Comparison of ENCODE assay signal across 8 mouse cellular contexts in the genomic region with DNA sequence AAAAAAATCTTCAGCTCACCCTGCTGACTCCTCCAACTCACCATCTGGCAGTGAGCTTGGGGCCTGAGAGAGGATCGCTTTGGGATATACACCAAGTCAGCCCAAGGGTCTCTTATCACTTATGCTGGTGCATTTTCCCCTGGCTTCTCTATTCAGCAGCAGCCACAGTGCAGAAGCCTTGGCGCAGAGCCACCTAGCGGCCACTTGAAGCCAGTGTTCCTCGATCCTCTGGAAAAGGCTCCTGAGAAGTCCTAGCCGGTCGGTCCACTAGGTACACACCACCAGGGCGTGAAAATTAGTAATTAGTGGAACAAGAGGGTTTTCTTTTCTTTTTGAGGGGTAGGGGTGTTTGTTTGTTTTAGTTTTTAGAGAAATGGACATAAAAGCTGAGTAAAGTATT. TPM values are rescaled to one million over a fixed set of nuclear protein-coding genes. Genes with fewer than 3 reads are reported as not detected.
DNase-seq lines count a peak whose midpoint lies in the region; ATAC-seq and TF ChIP-seq lines count a peak whose summit lies in the region.

No protein-coding gene starts in this region.

- WGBS in heart, adult 2 months, result 4% methylated on average over 7 of the region's 7 CpGs
- WGBS in heart, embryonic 12.5 days, result 6% methylated on average over 7 of the region's 7 CpGs
- 4% methylated on average over 7 of the region's 7 CpGs for WGBS in heart, embryonic 10.5 days
- WGBS in kidney, postnatal 0 days, result 4% methylated on average over 7 of the region's 7 CpGs
- 7% methylated on average over 7 of the region's 7 CpGs for WGBS in neural tube, embryonic 13.5 days

- H3K9me3 ChIP-seq in heart, embryonic 12.5 days (replicated peaks), result no peaks in the 10 kb centered on the region
- no peaks in the 10 kb centered on the region for H3K9me3 ChIP-seq in heart, embryonic 10.5 days
- no peaks in the 10 kb centered on the region for H3K9me3 ChIP-seq in kidney, postnatal 0 days (replicated peaks; ENCODE audit: low read length)
- H3K9me3 ChIP-seq in neural tube, embryonic 13.5 days, result no peaks in the 10 kb centered on the region

- no peaks in the 10 kb centered on the region for H3K36me3 ChIP-seq in heart, adult 2 months (ENCODE audit: control insufficient read depth, insufficient read depth, low read length)
- H3K36me3 ChIP-seq in heart, embryonic 12.5 days, result no peaks in the 10 kb centered on the region
- H3K36me3 ChIP-seq in heart, embryonic 10.5 days, result no peaks in the 10 kb centered on the region
- no peaks in the 10 kb centered on the region for H3K36me3 ChIP-seq in kidney, postnatal 0 days (ENCODE audit: insufficient read depth, low read length)
- H3K36me3 ChIP-seq in neural tube, embryonic 13.5 days, result no peaks in the 10 kb centered on the region

- peak; percentile 86 for TF ChIP-seq CTCF in heart, adult 2 months (IDR thresholded peaks at IDR 0.05)
- peak; percentile 87 for TF ChIP-seq CTCF in kidney, postnatal 0 days (IDR thresholded peaks at IDR 0.05; ENCODE audit: low read depth)

- no peaks in the 10 kb centered on the region for H3K79me2 ChIP-seq in heart, adult 2 months (replicated peaks; ENCODE audit: control insufficient read depth, insufficient read depth, low read length)

- no peak overlapping the region for H3K27ac ChIP-seq in heart, adult 2 months
- H3K27ac ChIP-seq in heart, embryonic 12.5 days (ENCODE audit: poor library complexity, severe bottlenecking), result no peak overlapping the region
- H3K27ac ChIP-seq in heart, embryonic 10.5 days, result no peak overlapping the region
- H3K27ac ChIP-seq in kidney, postnatal 0 days, result no peak overlapping the region
- no peak overlapping the region for H3K27ac ChIP-seq in neural tube, embryonic 13.5 days (replicated peaks)

- intact Hi-C loops in heart, adult 2 months (cut with DNase I), result no loop called here

- TF ChIP-seq POLR2A in heart, adult 2 months (IDR thresholded peaks at IDR 0.05; ENCODE audit: insufficient read depth, low read depth, low read length), result no peak

- H3K9ac ChIP-seq in heart, adult 2 months (ENCODE audit: low read depth, low read length), result no peak overlapping the region
- H3K9ac ChIP-seq in heart, embryonic 12.5 days, result no peak overlapping the region
- H3K9ac ChIP-seq in kidney, postnatal 0 days (ENCODE audit: low read depth, low read length), result no peak overlapping the region
- H3K9ac ChIP-seq in neural tube, embryonic 13.5 days, result no peak overlapping the region

- no peaks in the 10 kb centered on the region for H3K27me3 ChIP-seq in heart, adult 2 months (ENCODE audit: control insufficient read depth, insufficient read depth, low read length)
- no peaks in the 10 kb centered on the region; the same call in 1 of the 2 replicates for H3K27me3 ChIP-seq in heart, embryonic 12.5 days (replicated peaks)
- no peaks in the 10 kb centered on the region for H3K27me3 ChIP-seq in heart, embryonic 10.5 days (ENCODE audit: insufficient read depth, poor library complexity, severe bottlenecking)
- no peaks in the 10 kb centered on the region for H3K27me3 ChIP-seq in kidney, postnatal 0 days (ENCODE audit: insufficient read depth, low read length)
- H3K27me3 ChIP-seq in neural tube, embryonic 13.5 days, result no peaks in the 10 kb centered on the region

- no peak overlapping the region for H3K4me2 ChIP-seq in heart, embryonic 12.5 days
- no peak overlapping the region for H3K4me2 ChIP-seq in kidney, postnatal 0 days (ENCODE audit: low read length)
- no peak overlapping the region for H3K4me2 ChIP-seq in neural tube, embryonic 13.5 days

- no peak for TF ChIP-seq EP300 in heart, adult 2 months (IDR thresholded peaks at IDR 0.05; ENCODE audit: insufficient read depth, low read depth, low read length)

- H3K4me1 ChIP-seq in heart, adult 2 months (ENCODE audit: control insufficient read depth, insufficient read depth, low read length), result no peaks in the 10 kb centered on the region
- no peaks in the 10 kb centered on the region for H3K4me1 ChIP-seq in heart, embryonic 12.5 days (replicated peaks)
- H3K4me1 ChIP-seq in heart, embryonic 10.5 days, result no peaks in the 10 kb centered on the region
- H3K4me1 ChIP-seq in kidney, postnatal 0 days (replicated peaks; ENCODE audit: insufficient read depth, low read length), result no peaks in the 10 kb centered on the region
- no peaks in the 10 kb centered on the region for H3K4me1 ChIP-seq in neural tube, embryonic 13.5 days (replicated peaks)

- no peak overlapping the region for H3K4me3 ChIP-seq in heart, adult 2 months
- no peak overlapping the region for H3K4me3 ChIP-seq in heart, embryonic 12.5 days
- H3K4me3 ChIP-seq in heart, embryonic 10.5 days, result no peak overlapping the region
- no peak overlapping the region for H3K4me3 ChIP-seq in kidney, postnatal 0 days (replicated peaks; ENCODE audit: low read depth, low read length)
- no peak overlapping the region for H3K4me3 ChIP-seq in neural tube, embryonic 13.5 days

- no peak; the same call in 1 of the 2 replicates for ATAC-seq in heart, embryonic 12.5 days (ENCODE audit: insufficient number of reproducible peaks, low FRiP score)
- peak; percentile 80 for ATAC-seq in kidney, postnatal 0 days (replicated peaks; ENCODE audit: low FRiP score, low read depth)
- ATAC-seq in neural tube, embryonic 13.5 days (ENCODE audit: low read depth), result peak; percentile 91

- DNase-seq in heart, adult 2 months, result peak; percentile 18 to 42
- peak; percentile 53 for DNase-seq in embryo, embryonic 11.5 days (ENCODE audit: low read depth, low spot score)
- peak; percentile 81 for DNase-seq in heart, embryonic 10.5 days (ENCODE audit: low spot score)
- peak; percentile 84 for DNase-seq in kidney, postnatal 0 days (ENCODE audit: low spot score)
- peak; percentile 59 for DNase-seq in liver
- DNase-seq in thymus, postnatal 25 days, result peak; percentile 4

RNA-seq across cellular contexts. Expression of a gene that starts 6.7 kb away (rescaled TPM):
- total RNA-seq in heart, adult 2 months (2021), result not detected
- not detected in 2 replicates for polyA plus RNA-seq in heart, adult 2 months (2012; rRNA removed)
- not detected in 2 replicates for polyA plus RNA-seq in heart, embryonic 12.5 days (2016; fragmentation: Nextera tagmentation; extraction: Ambion mirVana)
- polyA plus RNA-seq in heart, embryonic 10.5 days (2016; fragmentation: Nextera tagmentation; extraction: Ambion mirVana), result not detected in 2 replicates
- not detected in 2 replicates for polyA plus RNA-seq in kidney, postnatal 0 days (2015; fragmentation: Nextera tagmentation; extraction: Ambion mirVana)
- polyA plus RNA-seq in neural tube, embryonic 13.5 days (2015; fragmentation: Nextera tagmentation; extraction: Ambion mirVana), result 0.46 TPM in 1 of 2 replicates, not detected in the other

RNA-seq across cellular contexts. Expression of a gene that starts 16.8 kb away (rescaled TPM):
- not detected for total RNA-seq in heart, adult 2 months (2021)
- polyA plus RNA-seq in heart, adult 2 months (2012; rRNA removed), result not detected in 2 replicates
- polyA plus RNA-seq in heart, embryonic 12.5 days (2016; fragmentation: Nextera tagmentation; extraction: Ambion mirVana), result not detected in 2 replicates
- polyA plus RNA-seq in heart, embryonic 10.5 days (2016; fragmentation: Nextera tagmentation; extraction: Ambion mirVana), result not detected in 2 replicates
- 0.45 and 0.52 TPM in 2 replicates for polyA plus RNA-seq in kidney, postnatal 0 days (2015; fragmentation: Nextera tagmentation; extraction: Ambion mirVana)
- polyA plus RNA-seq in neural tube, embryonic 13.5 days (2015; fragmentation: Nextera tagmentation; extraction: Ambion mirVana), result 0.59 TPM in 1 of 2 replicates, not detected in the other

RNA-seq across cellular contexts. Expression of a gene that starts 20.2 kb away (rescaled TPM):
- not detected for total RNA-seq in heart, adult 2 months (2021)
- polyA plus RNA-seq in heart, adult 2 months (2012; rRNA removed), result not detected in 2 replicates
- not detected in 2 replicates for polyA plus RNA-seq in heart, embryonic 12.5 days (2016; fragmentation: Nextera tagmentation; extraction: Ambion mirVana)
- polyA plus RNA-seq in heart, embryonic 10.5 days (2016; fragmentation: Nextera tagmentation; extraction: Ambion mirVana), result not detected in 2 replicates
- polyA plus RNA-seq in kidney, postnatal 0 days (2015; fragmentation: Nextera tagmentation; extraction: Ambion mirVana), result 0.13 TPM in 1 of 2 replicates, not detected in the other
- polyA plus RNA-seq in neural tube, embryonic 13.5 days (2015; fragmentation: Nextera tagmentation; extraction: Ambion mirVana), result not detected in 2 replicates

RNA-seq across cellular contexts. Expression of a gene that starts 31.8 kb away (rescaled TPM):
- not detected for total RNA-seq in heart, adult 2 months (2021)
- polyA plus RNA-seq in heart, adult 2 months (2012; rRNA removed), result not detected in 2 replicates
- not detected in 2 replicates for polyA plus RNA-seq in heart, embryonic 12.5 days (2016; fragmentation: Nextera tagmentation; extraction: Ambion mirVana)
- polyA plus RNA-seq in heart, embryonic 10.5 days (2016; fragmentation: Nextera tagmentation; extraction: Ambion mirVana), result not detected in 2 replicates
- not detected in 2 replicates for polyA plus RNA-seq in kidney, postnatal 0 days (2015; fragmentation: Nextera tagmentation; extraction: Ambion mirVana)
- polyA plus RNA-seq in neural tube, embryonic 13.5 days (2015; fragmentation: Nextera tagmentation; extraction: Ambion mirVana), result not detected in 2 replicates

RNA-seq across cellular contexts. Expression of a gene that starts 41.5 kb away (rescaled TPM):
- not detected for total RNA-seq in heart, adult 2 months (2021)
- polyA plus RNA-seq in heart, adult 2 months (2012; rRNA removed), result not detected in 2 replicates
- polyA plus RNA-seq in heart, embryonic 12.5 days (2016; fragmentation: Nextera tagmentation; extraction: Ambion mirVana), result not detected in 2 replicates
- not detected in 2 replicates for polyA plus RNA-seq in heart, embryonic 10.5 days (2016; fragmentation: Nextera tagmentation; extraction: Ambion mirVana)
- not detected in 2 replicates for polyA plus RNA-seq in kidney, postnatal 0 days (2015; fragmentation: Nextera tagmentation; extraction: Ambion mirVana)
- polyA plus RNA-seq in neural tube, embryonic 13.5 days (2015; fragmentation: Nextera tagmentation; extraction: Ambion mirVana), result not detected in 2 replicates

Comparison
In these comparisons a context has a peak if more than half of its experiments do, and no peak if none do; other contexts are left out.
1. DNase-seq: peak in every context shown above with its lines; median percentile 84 in kidney, postnatal 0 days; 81 in heart, embryonic 10.5 days; 59 in liver; 53 in embryo, embryonic 11.5 days; 30 in heart, adult 2 months; 4 in thymus, postnatal 25 days.